Mouse (Mus musculus) frontal cortex, adult 2 months (tissue): Measurements from ENCODE around the gene Pcbp2. TPM values are rescaled to one million over a fixed set of nuclear protein-coding genes. Genes with fewer than 3 reads are reported as not detected.
A peak's percentile ranks its signal among the peaks of the same experiment; 100 is the strongest.

Experiments used
- DNase-seq, 2 experiments: peaks; one replicate each; pipeline ENCODE4 v3.0.0; 2022; ENCODE audit warnings: low spot score in 1 of 2; ENCODE audit errors: extremely low spot score in 1 of 2
- polyA plus RNA-seq: library from polyadenylated mRNA; depleted of rRNA; stranded (reverse); fragments of >200 nt; gene quantifications from 2 replicates; pipeline ENCODE4 v1.2.3, GENCODE M21; 2012; rRNA removed

Gene Pcbp2
- polyA plus RNA-seq: 538 and 576 TPM in 2 replicates

- peak; percentile 95 to 98 for DNase-seq
Observed at GRCm38 (mm10) chr15:102470183-102470604, at the start of gene Pcbp2. Gene Pcbp2, plus strand, starts transcription at chr15:102470539.

- DNase-seq: no peak
Observed at GRCm38 (mm10) chr15:102420986-102421385, 49.4 kb upstream of the Pcbp2 start.

GRCm38 (mm10) chr15:102421437-102421836 lies 48.9 kb upstream of the Pcbp2 start:
- peak in 1 of 2 experiments; percentile 76 for DNase-seq

- DNase-seq: no peak
Observed at GRCm38 (mm10) chr15:102423602-102424240, 46.6 kb upstream of the Pcbp2 start.

GRCm38 (mm10) chr15:102424657-102425056 lies 45.7 kb upstream of the Pcbp2 start:
- DNase-seq: no peak

- DNase-seq: no peak
Observed at GRCm38 (mm10) chr15:102426963-102427362, 43.4 kb upstream of the Pcbp2 start.

- no peak for DNase-seq
Observed at GRCm38 (mm10) chr15:102432046-102432445, 38.3 kb upstream of the Pcbp2 start.

GRCm38 (mm10) chr15:102433173-102433572 lies 37.2 kb upstream of the Pcbp2 start:
- no peak for DNase-seq

GRCm38 (mm10) chr15:102442490-102442889 lies 27.8 kb upstream of the Pcbp2 start:
- peak; percentile 71 to 94 for DNase-seq

GRCm38 (mm10) chr15:102445146-102445545 lies 25.2 kb upstream of the Pcbp2 start, which contains the start of gene Amhr2:
Gene Amhr2, plus strand, starts transcription at chr15:102445367.
- no peak for DNase-seq

- DNase-seq: no peak
Observed at GRCm38 (mm10) chr15:102446448-102446847, 23.9 kb upstream of the Pcbp2 start.

- DNase-seq: no peak
Observed at GRCm38 (mm10) chr15:102449366-102449765, 21.0 kb upstream of the Pcbp2 start.

GRCm38 (mm10) chr15:102450928-102451327 lies 19.4 kb upstream of the Pcbp2 start:
- no peak for DNase-seq

GRCm38 (mm10) chr15:102451666-102452430 lies 18.5 kb upstream of the Pcbp2 start:
- DNase-seq: peak in 1 of 2 experiments; percentile 25

- DNase-seq: no peak
Observed at GRCm38 (mm10) chr15:102455993-102456392, 14.3 kb upstream of the Pcbp2 start.

- DNase-seq: no peak
Observed at GRCm38 (mm10) chr15:102458050-102458736, 12.1 kb upstream of the Pcbp2 start.

GRCm38 (mm10) chr15:102458904-102459317 lies 11.4 kb upstream of the Pcbp2 start, which contains the start of gene Prr13:
Gene Prr13, plus strand, starts transcription at chr15:102459028.
- peak; percentile 94 to 96 for DNase-seq

- no peak for DNase-seq
Observed at GRCm38 (mm10) chr15:102459381-102459780, 11.0 kb upstream of the Pcbp2 start.

GRCm38 (mm10) chr15:102459847-102460246 lies 10.5 kb upstream of the Pcbp2 start:
- DNase-seq: no peak

GRCm38 (mm10) chr15:102460409-102460808 lies 9.9 kb upstream of the Pcbp2 start:
- no peak for DNase-seq

GRCm38 (mm10) chr15:102460971-102461370 lies 9.4 kb upstream of the Pcbp2 start:
- DNase-seq: no peak
